Mouse (Mus musculus): ENCODE results near the gene Rplp0.
"Not testable (repeated sequence)": the region's sequence is repeated elsewhere in the genome, so short reads cannot be mapped to it uniquely, and the experiment has no call there.

Gene Rplp0

GRCm38 (mm10) chr5:115559237-115560101 lies at the start of gene Rplp0:
Gene Rplp0, plus strand, starts transcription at chr5:115559467.
- in situ Hi-C loops (cut with MboI, MseI): no loop called here

- in situ Hi-C loops (cut with MboI, MseI): loop anchor here in 1 of 2 experiments (10.0 kb wide), 1 partner anchor 115 kb away; no protein-coding TSS in a partner anchor
Observed at GRCm38 (mm10) chr5:115509790-115510689, 49.2 kb upstream of the Rplp0 start.

- in situ Hi-C loops (cut with MboI, MseI): no loop called here
Observed at GRCm38 (mm10) chr5:115512375-115512774, 46.9 kb upstream of the Rplp0 start.

- in situ Hi-C loops (cut with MboI, MseI): no loop called here
Observed at GRCm38 (mm10) chr5:115513246-115513645, 46.0 kb upstream of the Rplp0 start.

GRCm38 (mm10) chr5:115513721-115514120 lies 45.5 kb upstream of the Rplp0 start:
- in situ Hi-C loops (cut with MboI, MseI): no loop called here

- in situ Hi-C loops (cut with MboI, MseI): no loop called here
Observed at GRCm38 (mm10) chr5:115514346-115514745, 44.9 kb upstream of the Rplp0 start.

GRCm38 (mm10) chr5:115514896-115515587 lies 44.2 kb upstream of the Rplp0 start:
- in situ Hi-C loops (cut with MboI, MseI): no loop called here

- in situ Hi-C loops (cut with MboI, MseI): no loop called here
Observed at GRCm38 (mm10) chr5:115516081-115516907, 43.0 kb upstream of the Rplp0 start.

- in situ Hi-C loops (cut with MboI, MseI): no loop called here
Observed at GRCm38 (mm10) chr5:115516908-115517307, 42.4 kb upstream of the Rplp0 start.

- in situ Hi-C loops (cut with MboI, MseI): no loop called here
Observed at GRCm38 (mm10) chr5:115517501-115517900, 41.8 kb upstream of the Rplp0 start.

GRCm38 (mm10) chr5:115518214-115518613 lies 41.1 kb upstream of the Rplp0 start:
- in situ Hi-C loops (cut with MboI, MseI): not testable (repeated sequence)

- in situ Hi-C loops (cut with MboI, MseI): no loop called here
Observed at GRCm38 (mm10) chr5:115520325-115520869, 38.9 kb upstream of the Rplp0 start.

- in situ Hi-C loops (cut with MboI, MseI): no loop called here
Observed at GRCm38 (mm10) chr5:115521553-115522461, 37.5 kb upstream of the Rplp0 start.

GRCm38 (mm10) chr5:115522531-115522930 lies 36.7 kb upstream of the Rplp0 start:
- in situ Hi-C loops (cut with MboI, MseI): no loop called here

GRCm38 (mm10) chr5:115522981-115523499 lies 36.2 kb upstream of the Rplp0 start:
- in situ Hi-C loops (cut with MboI, MseI): no loop called here

- in situ Hi-C loops (cut with MboI, MseI): no loop called here
Observed at GRCm38 (mm10) chr5:115523971-115524370, 35.3 kb upstream of the Rplp0 start.

- in situ Hi-C loops (cut with MboI, MseI): no loop called here
Observed at GRCm38 (mm10) chr5:115524471-115524870, 34.8 kb upstream of the Rplp0 start.

GRCm38 (mm10) chr5:115525416-115525815 lies 33.9 kb upstream of the Rplp0 start:
- in situ Hi-C loops (cut with MboI, MseI): no loop called here

GRCm38 (mm10) chr5:115525943-115526342 lies 33.3 kb upstream of the Rplp0 start:
- in situ Hi-C loops (cut with MboI, MseI): no loop called here
